Comparison of ENCODE assay signal across 8 mouse cellular contexts in genomic region chr19:60579771-60580581, GRCm38 (mm10). TPM values are rescaled to one million over a fixed set of nuclear protein-coding genes. Genes with fewer than 3 reads are reported as not detected.
DNase-seq lines count a peak whose midpoint lies in the region.

No protein-coding gene starts in this region.

- no peaks in the 10 kb centered on the region for H3K27me3 ChIP-seq in erythroblast, embryonic 14.5 days (ENCODE audit: control insufficient read depth)

- peaks cover 3% of the 10 kb centered on the region for H3K36me3 ChIP-seq in erythroblast, embryonic 14.5 days (ENCODE audit: control insufficient read depth)
- no peaks in the 10 kb centered on the region for H3K36me3 ChIP-seq in macrophage (ENCODE audit: inconsistent target)

- peaks cover 54% of the 10 kb centered on the region for H3K79me2 ChIP-seq in macrophage (ENCODE audit: inconsistent target)

- H3K4me3 ChIP-seq in erythroblast, embryonic 14.5 days (replicated peaks), result peak overlapping the region; percentile 79
- H3K4me3 ChIP-seq in macrophage (ENCODE audit: inconsistent target), result peak overlapping the region; percentile 80

- peaks cover 38% of the 10 kb centered on the region for H3K4me1 ChIP-seq in erythroblast, embryonic 14.5 days (ENCODE audit: control insufficient read depth)

- peak; percentile 9 for DNase-seq in gastrocnemius, adult 18-20 months (ENCODE audit: low spot score)
- DNase-seq in gastrocnemius, postnatal 25 days, result no peak
- DNase-seq in adrenal gland, postnatal 10 days, result peak; percentile 60
- DNase-seq in heart, postnatal 10 days, result peak; percentile 33 to 58
- DNase-seq in layer of hippocampus, adult 9-11 months, result peak; percentile 15
- peak; percentile 33 for DNase-seq in right cerebral cortex, adult 18-20 months

- WGBS in macrophage (ENCODE audit: missing documents), result 1% methylated on average over 34 of the region's 34 CpGs

- intact Hi-C loops in heart, postnatal 10 days (cut with DNase I), result no loop called here

- H3K9me3 ChIP-seq in erythroblast, embryonic 14.5 days (ENCODE audit: control insufficient read depth, low read length), result no peaks in the 10 kb centered on the region

- peak overlapping the region; percentile 86 for H3K27ac ChIP-seq in macrophage

RNA-seq across cellular contexts. Expression of gene Cacul1, which starts 0.8 kb away (rescaled TPM):
- 10 to 100 TPM; 31.0 to 34.1 TPM for total RNA-seq in gastrocnemius, adult 18-20 months (2021)
- 10 to 100 TPM; 29.8 to 29.9 TPM for total RNA-seq in gastrocnemius, postnatal 25 days (2021)
- 10 to 100 TPM; 36.6 to 42.0 TPM for total RNA-seq in adrenal gland, postnatal 10 days (2021)
- 0.79 and 1.6 TPM in 2 replicates for polyA plus RNA-seq in erythroblast, embryonic 14.5 days (2012)
- 10 to 100 TPM; 28.5 to 29.4 TPM for total RNA-seq in heart, postnatal 10 days (2021)
- 100 to 1,000 TPM; 110 to 288 (median 150) TPM for total RNA-seq in macrophage (2018; cell fraction: chromatin; rRNA removed)
- 100 to 1,000 TPM in 12 of 26 experiments, 10 to 100 TPM in 14; 64.5 to 115 (median 87.7) TPM for total RNA-seq in macrophage (2018; cell fraction: cytosol; rRNA removed)
- total RNA-seq in macrophage (2018; cell fraction: nucleus; rRNA removed), result 100 to 1,000 TPM in 16 of 26 experiments, 10 to 100 TPM in 10; 75.3 to 234 (median 109) TPM
- polyA plus RNA-seq in macrophage (2018), result 52.9 to 82.4 TPM (median 63.5 TPM) in 3 replicates
